Mouse (Mus musculus) heart, adult 8-10 months (tissue): ENCODE results near the gene Naa25. TPM values are rescaled to one million over a fixed set of nuclear protein-coding genes. Genes with fewer than 3 reads are reported as not detected.

Source experiments
- DNase-seq: peaks from one replicate; pipeline ENCODE4 v3.0.0; 2022; ENCODE audit warnings: low spot score
- total RNA-seq, 4 experiments: library from RNA; stranded (reverse); gene quantifications; 2 replicates each; pipeline ENCODE4 v1.2.4; 2022

Gene Naa25
- total RNA-seq, 4 experiments from 2014 or later: 20.0 to 23.2 (median 20.6) TPM

DNA sequence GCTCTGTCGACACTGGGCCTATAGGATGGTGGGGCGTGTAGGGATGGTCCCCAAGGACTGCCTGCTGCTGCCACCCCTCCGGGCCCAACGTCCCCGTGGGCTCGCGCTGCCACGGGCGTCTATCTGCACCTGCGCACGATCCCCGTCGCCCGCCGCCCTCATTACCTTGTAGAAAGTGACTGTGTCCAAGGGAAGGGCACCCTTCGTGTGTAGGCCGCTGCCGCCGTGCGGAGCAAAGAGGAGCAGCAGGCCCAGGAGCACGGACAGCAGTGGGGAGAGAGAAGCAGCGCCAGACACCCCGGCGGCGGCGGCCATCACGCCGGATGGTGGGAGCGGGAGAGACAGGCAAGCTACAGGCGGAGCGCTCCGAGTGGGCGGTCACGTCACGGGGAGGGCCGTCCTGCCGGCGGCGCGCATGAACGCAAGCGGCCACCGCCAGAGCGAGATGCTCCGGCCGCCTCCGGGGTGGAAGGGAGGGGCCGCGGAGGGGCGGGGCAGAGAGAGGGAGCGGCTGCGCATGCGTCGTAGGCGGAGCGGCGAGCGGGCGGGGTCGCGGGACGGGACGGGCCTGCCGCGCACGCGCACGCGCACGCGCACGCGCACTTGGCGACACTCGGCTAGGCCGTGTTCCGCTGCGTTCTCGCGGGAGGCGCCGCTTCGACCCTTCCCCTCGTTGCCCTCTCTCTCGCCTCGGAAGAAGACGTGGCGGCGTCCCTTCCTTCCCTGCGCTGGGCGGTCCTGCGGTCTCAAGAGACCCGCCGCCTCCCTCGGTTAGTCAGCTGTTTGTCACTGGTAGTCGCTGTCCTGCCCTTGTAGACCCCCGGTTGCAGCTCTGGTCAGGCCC lies 54.5 kb downstream of the Naa25 start, which contains the start of gene Erp29:
Gene Erp29 (minus strand): TSS at position 481 of the 844 bp plus-strand sequence.
- DNase-seq: peak; percentile 96

DNA sequence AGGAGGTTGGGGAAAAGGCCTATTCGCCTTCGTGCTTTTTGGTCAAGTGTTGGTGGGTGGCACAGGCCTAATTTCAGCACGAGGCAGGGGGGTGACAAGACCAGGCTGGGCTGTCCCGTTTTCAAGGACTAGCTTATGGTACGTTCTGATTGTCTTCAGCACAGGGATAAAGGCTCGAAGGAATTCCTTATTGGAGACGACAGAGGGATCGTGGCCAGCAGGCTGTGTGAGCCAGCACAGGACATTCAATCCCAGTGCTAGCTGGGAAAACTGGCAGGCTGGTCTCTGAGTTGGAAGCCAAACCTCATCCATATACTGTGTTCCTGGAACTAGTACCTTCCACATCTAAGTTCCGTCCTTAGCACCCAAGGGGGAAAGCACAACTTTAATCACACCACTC lies 55.2 kb downstream of the Naa25 start:
- DNase-seq: peak; percentile 49

DNA sequence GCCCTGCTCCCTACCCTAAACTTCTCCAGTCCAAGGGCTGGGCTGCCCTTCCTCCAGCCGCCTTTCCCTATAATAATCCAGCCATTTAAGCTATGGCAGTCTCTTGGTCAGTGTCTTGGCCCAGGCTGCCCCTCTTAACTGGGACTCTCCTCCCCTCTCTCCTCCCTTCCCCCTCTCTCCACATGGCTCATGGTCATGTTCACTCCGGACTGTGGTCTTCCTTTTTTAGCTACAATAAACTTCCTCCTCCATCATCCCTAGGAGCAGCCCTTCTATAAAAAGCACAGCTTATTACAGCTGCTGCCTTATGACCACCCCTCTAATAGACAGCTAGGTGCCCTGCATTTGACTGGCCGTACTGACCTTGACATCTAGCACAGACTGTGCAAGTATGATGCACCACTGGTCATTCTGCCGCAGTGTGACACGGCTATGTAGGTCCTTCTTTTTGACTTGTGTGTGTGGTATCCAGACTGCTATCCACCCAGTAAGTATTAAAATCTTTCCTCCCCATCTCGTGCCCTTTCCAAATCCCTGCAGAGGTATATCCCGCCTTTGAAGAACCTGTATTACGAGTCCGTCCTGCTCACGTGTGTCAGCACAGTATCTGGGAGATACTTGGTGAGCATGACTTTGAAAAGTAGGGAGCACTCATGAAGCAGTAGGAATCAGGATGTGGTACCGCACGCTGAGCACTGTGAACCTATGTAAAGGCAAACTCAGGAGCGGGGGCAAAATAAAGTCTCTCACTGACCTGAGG lies 56.2 kb downstream of the Naa25 start:
- peak; percentile 31 for DNase-seq

DNA sequence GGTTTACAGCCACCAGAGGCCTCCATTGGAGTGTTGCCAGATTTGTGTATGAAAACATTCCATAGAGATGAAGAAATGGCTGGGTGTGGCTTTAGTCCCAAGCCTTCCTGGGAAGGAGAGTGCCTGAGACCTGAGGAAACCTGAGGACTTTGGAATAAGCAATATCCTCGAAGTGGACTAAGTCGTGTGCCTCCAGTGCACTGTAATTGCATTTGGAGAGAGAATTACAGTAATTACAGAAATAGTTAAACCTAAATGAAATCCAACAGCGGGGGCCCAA lies 56.7 kb downstream of the Naa25 start:
- no peak for DNase-seq

DNA sequence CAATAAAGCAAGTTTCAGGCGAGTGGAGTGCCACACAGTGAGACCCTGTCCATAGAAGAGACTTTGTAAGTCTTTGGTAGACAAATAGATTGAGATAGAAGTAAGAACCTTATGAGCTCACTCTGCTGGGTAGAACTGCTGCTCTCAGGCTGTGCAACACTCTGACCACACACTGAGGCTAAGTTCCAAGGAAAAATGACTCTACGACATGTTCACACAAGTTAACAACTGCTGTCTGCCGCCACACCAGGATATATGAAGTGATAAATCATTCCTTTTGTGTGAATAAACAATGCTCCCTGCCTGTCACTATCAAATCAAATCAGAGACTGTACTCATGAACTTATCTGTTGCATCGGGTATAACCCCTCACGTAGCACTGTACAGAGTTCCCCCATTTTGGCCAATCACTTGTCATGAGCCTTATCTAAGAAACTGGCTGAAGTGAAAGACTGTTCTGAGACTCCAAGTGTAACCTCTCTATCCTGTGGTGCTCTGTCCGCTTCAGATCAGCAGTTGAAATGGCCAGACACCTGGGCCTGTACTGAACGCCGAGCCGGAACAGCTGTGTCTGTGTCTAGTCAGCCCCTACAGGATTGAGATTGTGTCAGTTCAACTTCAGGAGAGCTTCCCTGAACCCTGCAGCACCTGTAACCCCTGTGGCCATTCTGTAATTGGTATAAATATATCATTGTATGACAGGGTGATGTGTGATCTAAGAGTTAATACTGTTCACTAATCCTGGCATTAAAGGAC lies 58.0 kb downstream of the Naa25 start:
- DNase-seq: no peak

DNA sequence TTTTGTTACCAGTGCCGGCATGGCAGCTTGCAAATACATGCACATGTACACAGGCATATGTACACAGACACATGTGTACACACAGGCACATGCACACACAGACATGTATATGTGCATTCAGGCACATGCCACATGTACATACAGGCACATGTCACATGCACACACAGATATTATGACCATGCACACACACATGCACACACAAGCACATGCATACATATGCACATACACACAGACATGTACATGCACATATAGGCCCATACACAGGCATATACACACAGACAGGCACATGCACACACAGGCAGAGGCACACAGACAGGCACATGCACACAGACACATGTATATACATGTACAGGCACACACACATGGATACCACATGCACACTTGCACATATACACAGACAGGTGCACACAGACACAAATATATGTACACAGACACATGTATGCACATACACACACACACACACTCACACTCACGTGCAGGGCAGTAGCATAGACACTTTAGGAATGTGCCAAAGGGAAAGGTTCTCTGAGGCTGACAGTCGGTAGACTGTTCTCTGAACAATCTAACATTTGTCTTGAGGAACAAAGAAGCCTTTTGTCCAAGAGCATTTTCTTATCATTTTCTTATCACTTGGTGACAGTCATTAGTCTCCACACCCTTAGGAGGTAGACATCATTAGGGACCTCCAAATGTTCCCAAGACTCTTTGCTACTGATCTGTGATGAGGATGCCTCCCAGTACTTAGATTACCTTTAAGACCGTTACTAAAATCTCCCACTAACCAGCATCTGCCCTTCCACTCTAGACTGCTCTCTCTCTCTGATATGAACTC lies 63.8 kb downstream of the Naa25 start:
- no peak for DNase-seq

DNA sequence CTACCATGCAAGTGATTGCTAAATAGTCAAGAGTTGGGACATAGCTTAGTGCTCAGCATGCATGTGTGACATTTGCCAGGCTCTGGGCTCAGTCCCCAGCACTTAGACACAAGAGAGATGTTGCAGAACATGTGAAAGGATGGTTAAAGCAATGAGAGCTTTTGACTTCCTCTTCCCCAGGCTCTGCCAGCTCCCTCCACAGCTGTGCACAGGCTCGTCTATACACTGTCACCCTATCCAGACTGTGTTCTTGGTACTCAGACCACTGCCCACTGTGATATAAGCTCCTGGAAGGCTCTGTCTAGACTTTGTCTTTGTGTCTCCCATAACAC lies 64.4 kb downstream of the Naa25 start:
- no peak for DNase-seq

DNA sequence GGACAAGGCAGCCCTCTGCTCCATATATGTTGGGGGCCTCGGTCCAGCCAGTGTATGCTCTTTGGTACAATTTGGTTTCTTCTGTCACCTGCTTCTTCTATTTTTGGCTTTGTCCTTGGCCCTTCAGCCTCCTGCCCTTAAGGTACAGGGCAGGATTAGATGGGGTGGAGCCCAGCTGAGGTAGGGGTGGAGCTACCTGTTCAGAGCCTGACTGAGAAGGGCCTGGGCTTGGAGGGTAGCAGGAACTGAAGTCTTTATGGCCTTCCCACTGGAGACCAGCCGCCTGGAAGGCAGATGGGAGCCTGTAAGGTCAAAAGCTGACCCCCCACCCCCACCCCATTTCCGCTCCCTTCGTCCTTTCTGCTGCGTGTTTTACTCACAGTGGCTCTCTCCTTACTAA lies 65.2 kb downstream of the Naa25 start:
- DNase-seq: no peak

DNA sequence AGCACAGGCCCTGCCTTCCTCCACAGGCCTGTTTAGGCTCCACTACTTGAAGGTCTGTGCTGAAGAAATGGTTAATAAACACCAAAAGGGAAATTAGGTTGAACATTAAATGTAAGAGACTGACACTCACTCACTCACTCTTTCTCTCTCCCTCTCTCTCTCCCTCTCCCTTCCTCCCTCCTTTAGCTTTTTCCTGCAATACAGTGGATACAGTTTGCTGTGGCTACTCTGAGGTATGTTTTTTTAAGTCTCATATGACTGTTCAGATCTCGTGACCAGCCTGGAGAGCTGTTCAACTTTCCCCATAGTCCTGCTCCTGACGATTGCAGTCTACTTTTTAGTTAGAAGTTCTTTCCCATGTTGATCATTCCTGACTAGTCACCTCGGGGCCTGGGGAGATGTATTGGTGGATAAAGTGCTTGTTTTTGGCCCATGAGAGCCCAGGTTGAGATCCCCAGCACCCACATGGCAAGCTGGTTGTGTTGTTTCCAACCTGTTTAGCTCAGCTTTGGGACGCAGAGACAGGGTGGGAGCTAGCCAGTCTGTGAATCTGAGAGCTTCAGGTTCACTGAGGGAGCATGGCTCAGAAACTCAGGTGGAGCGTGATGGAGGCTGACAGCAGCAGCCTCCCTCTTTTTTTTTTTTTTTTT lies 66.0 kb downstream of the Naa25 start:
- no peak for DNase-seq

DNA sequence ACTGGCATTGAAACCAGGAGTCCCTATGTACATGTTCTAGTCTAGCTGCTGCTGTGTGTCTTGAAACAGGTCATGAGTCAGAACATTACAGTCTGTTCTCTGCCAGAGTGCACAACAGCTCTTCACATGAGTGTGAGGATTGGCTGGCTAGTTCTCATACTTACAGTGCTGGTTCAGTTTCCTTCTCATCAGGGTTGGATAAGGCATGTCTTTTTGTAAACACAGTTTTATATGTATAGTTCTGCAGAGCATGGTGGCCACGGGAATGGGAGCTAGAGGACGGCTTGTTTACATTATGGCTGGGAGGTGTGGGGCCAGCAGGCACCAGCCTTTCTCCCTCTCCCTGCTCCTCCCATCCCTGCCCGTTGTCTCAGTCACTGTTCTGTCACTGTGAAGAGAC lies 71.8 kb downstream of the Naa25 start:
- no peak for DNase-seq

DNA sequence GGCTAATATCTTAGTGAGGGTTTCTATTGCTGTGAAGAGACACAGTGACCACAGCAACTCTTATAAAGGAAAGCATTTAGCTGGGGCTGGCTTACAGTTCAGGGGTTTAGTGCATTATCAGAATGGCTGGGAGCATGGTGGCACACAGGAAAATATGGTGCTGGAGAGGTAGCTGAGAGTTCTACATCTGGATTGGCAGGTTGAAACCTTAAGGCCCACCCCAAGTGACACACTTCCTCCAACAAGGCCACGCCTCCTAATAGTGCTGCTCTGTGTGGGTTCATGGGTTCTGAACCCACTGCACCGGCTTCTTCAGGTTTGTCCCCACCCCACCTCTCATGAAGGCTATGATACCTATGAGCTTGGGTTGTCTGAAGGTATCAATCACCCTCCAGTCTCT lies 74.7 kb downstream of the Naa25 start:
- no peak for DNase-seq

DNA sequence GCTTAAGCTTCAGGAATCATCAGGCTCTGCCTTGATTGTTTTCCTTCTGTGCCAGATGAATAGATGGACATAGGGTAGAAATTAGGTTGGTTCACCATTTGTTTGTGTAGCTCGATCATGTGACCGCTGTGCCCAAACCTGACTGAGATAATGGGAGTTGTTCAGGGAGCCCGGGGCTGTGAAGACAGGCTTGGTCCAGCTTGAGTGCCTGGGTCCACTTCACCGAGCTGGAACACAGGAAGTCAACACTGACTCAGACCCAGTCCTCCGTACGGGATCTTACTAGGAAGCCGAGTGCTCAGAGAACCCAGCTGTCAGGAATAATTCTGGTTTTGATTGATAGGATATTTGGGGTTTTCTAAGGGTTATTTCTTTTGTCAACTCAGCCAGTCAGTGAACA lies 76.9 kb downstream of the Naa25 start:
- DNase-seq: no peak

DNA sequence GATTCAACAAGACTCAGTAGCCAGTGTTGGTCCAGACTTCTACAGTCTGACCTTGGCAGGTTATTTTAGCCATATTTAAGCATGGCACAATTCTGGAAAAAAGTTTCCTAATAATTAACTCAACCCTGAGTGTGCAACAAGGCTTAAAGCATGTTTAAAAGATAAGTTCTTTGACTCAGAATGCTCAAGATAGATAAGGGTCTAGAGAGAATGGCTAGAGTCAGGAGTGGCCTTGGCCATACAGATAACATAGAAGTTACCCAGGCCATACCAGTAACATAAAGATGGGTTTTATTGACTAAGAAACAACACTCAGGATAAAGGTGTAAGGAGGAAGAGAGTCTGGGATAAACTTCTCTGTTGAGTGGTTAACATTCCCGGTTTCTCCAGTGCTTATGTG lies 78.3 kb downstream of the Naa25 start:
- DNase-seq: no peak

DNA sequence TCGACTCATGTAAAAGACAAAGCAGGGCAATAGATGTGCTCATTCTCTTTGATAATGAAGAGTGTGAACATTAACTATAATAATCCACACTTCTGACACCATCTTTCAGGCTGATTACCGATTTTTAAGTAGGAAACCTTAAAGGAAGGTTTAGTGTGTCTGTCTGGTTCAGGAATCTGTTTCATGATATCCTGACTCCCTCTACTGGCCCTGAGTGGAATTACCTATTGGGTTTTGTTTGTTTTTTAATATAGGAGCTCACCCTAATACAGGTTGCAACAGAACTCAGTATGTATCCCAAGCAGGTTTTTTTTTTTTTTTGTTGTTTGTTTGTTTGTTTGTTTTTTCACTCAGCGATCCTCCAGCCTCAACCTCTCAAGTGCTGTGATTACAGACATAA lies 79.9 kb downstream of the Naa25 start:
- peak; percentile 59 for DNase-seq

DNA sequence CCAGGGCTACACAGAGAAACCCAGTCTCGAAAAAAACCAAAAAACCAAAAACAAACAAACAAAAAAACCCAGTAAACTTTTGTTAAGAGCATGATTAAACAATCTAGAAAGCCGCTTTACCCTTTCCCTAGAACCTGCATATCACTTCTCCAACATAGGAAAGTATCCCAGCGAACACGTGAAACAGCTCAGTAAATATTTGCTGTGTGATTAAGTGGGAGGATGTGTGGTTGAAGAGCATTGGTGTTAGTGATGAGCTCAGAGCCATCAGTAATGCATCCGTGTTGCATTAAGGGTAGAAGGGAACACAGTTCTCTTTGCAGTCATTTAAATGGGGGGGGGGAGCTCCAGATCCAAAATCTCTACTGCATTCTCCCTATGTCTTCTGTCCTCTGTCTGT lies 87.1 kb downstream of the Naa25 start:
- no peak for DNase-seq

DNA sequence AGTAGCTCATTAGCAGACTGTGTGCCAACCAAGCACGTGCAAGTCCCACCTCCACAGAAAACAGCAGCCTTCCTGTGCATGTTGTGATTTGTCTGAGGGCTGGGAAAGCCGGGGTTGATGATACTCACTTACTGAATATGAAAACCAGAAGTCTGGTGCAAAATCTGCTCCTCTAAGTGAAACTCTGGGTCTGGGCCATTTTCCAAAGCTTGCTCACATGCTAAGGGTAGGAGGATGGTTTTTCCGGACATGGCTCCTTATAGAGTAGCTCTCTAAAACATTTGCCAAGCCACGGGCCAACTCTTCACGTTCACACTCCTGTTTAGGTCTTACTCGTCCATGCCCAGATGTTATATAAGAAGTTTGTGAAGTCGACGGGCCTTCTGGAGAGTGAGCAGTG lies 95.6 kb downstream of the Naa25 start:
- DNase-seq: no peak

Other genes starting within 250 kb of the Naa25 start
- 100 to 1,000 TPM; 163 to 187 (median 182) TPM for gene Ptpn11, start 206.5 kb upstream of the Naa25 start, total RNA-seq
- 100 to 1,000 TPM; 525 to 697 (median 601) TPM for gene Rpl6, start 193.5 kb upstream of the Naa25 start, total RNA-seq
- gene Hectd4, start 177.7 kb upstream of the Naa25 start, total RNA-seq: 10 to 100 TPM; 22.8 to 26.9 (median 24.1) TPM
- 10 to 100 TPM; 52.5 to 62.3 (median 57.9) TPM for gene Trafd1, start 12.3 kb upstream of the Naa25 start, total RNA-seq
- gene Tmem116, start 54.0 kb downstream of the Naa25 start, total RNA-seq: 10 to 100 TPM; 12.6 to 15.1 (median 13.4) TPM
- gene Erp29, start 54.6 kb downstream of the Naa25 start, total RNA-seq: 10 to 100 TPM; 62.1 to 66.1 (median 64.4) TPM
- gene Adam1b, start 105.5 kb downstream of the Naa25 start, total RNA-seq: not detected
- 1 to 10 TPM; 1.6 to 3.1 (median 2.3) TPM for gene Adam1a, start 147.5 kb downstream of the Naa25 start, total RNA-seq
- not detected for gene Gm42878, start 147.5 kb downstream of the Naa25 start, total RNA-seq
- 100 to 1,000 TPM; 104 to 124 (median 121) TPM for gene Mapkapk5, start 148.0 kb downstream of the Naa25 start, total RNA-seq
- 100 to 1,000 TPM; 363 to 434 (median 401) TPM for gene Aldh2, start 195.9 kb downstream of the Naa25 start, total RNA-seq
- 100 to 1,000 TPM in 2 of 4 experiments, 10 to 100 TPM in 2; 97.0 to 106 (median 99.0) TPM for gene Acad12, start 221.0 kb downstream of the Naa25 start, total RNA-seq